Mouse (Mus musculus): ENCODE measurements around the gene Igfbp2.

- TF ChIP-seq HCFC1 (IDR thresholded peaks at IDR 0.05; ENCODE audit: borderline replicate concordance, insufficient read depth, low read length) = no peak
- TF ChIP-seq MAFK (IDR thresholded peaks at IDR 0.05; ENCODE audit: insufficient read depth, low read depth, low read length) = no peak
Observed at GRCm38 (mm10) chr1:72844675-72845074, 20.4 kb downstream of the Igfbp2 start.
